Mouse (Mus musculus) liver, embryonic 11.5 days (tissue): Measurements from ENCODE around the gene Rpl26. TPM values are rescaled to one million over a fixed set of nuclear protein-coding genes. Genes with fewer than 3 reads are reported as not detected.

Experiments
- ATAC-seq: fragments of 200-750 bp; cut with Nextera tagmentation; replicated peaks from 2 replicates; pipeline ENCODE4 v1.8.0; 2017; ENCODE audit warnings: moderate number of reproducible peaks, mild to moderate bottlenecking, moderate TSS enrichment, moderate library complexity; ENCODE audit not compliant: low FRiP score
- DNase-seq: peaks from one replicate; pipeline ENCODE4 v3.0.0-alpha.2; 2017; ENCODE audit warnings: low spot score
- H3K27ac ChIP-seq: fragments of 300-500 bp; sonication (generic); 2 replicates; pipeline ENCODE4 v1.5.1; 2014; ENCODE audit warnings: mild to moderate bottlenecking, low read depth, low read length, control low read depth
- H3K27me3 ChIP-seq: fragments of 300-500 bp; sonication (generic); replicated peaks from 2 replicates; pipeline ENCODE4 v1.6.1; 2014; ENCODE audit warnings: low read length, mixed read lengths; ENCODE audit not compliant: control insufficient read depth, insufficient read depth
- H3K36me3 ChIP-seq: fragments of 300-500 bp; sonication (generic); 2 replicates; pipeline ENCODE4 v1.6.1; 2014; ENCODE audit warnings: mild to moderate bottlenecking, low read length, moderate library complexity, mixed read lengths; ENCODE audit not compliant: control insufficient read depth, insufficient read depth
- H3K4me1 ChIP-seq: fragments of 300-500 bp; sonication (generic); replicated peaks from 2 replicates; pipeline ENCODE4 v1.6.1; 2014; ENCODE audit warnings: low read length, mixed read lengths; ENCODE audit not compliant: control insufficient read depth, insufficient read depth
- H3K4me2 ChIP-seq: fragments of 300-500 bp; sonication (generic); 2 replicates; pipeline ENCODE4 v1.6.1; 2014; ENCODE audit warnings: mild to moderate bottlenecking, control low read depth, moderate library complexity
- H3K4me3 ChIP-seq: fragments of 300-500 bp; sonication (generic); 2 replicates; pipeline ENCODE4 v1.5.1; 2014; ENCODE audit warnings: low read depth, low read length, control low read depth
- H3K9ac ChIP-seq: fragments of 300-500 bp; sonication (generic); 2 replicates; pipeline ENCODE4 v1.6.1; 2014; ENCODE audit warnings: low read depth, low read length, control low read depth
- H3K9me3 ChIP-seq: fragments of 300-500 bp; sonication (generic); 2 replicates; pipeline ENCODE4 v1.6.1; 2016; ENCODE audit warnings: low read length, inconsistent platforms, mixed read lengths; ENCODE audit not compliant: control insufficient read depth
- WGBS: fragments of 180-500 bp; shearing (Covaris S2); extraction: QIAGEN DNeasy Blood & Tissue Kit; methylation state at CpG from one replicate; pipeline ENCODE4 v1.1.7; 2014; 5-methylcytosine and 5-hydroxymethylcytosine counted together
- polyA plus RNA-seq: library from polyadenylated mRNA; unstranded; fragments of >200 nt; fragmentation: Nextera tagmentation; extraction: Ambion mirVana; gene quantifications from 2 replicates; pipeline ENCODE4 v1.2.1, GENCODE M21; 2014

Gene Rpl26
- polyA plus RNA-seq, 1 experiment from 2014 or later: 1,388 TPM

DNA sequence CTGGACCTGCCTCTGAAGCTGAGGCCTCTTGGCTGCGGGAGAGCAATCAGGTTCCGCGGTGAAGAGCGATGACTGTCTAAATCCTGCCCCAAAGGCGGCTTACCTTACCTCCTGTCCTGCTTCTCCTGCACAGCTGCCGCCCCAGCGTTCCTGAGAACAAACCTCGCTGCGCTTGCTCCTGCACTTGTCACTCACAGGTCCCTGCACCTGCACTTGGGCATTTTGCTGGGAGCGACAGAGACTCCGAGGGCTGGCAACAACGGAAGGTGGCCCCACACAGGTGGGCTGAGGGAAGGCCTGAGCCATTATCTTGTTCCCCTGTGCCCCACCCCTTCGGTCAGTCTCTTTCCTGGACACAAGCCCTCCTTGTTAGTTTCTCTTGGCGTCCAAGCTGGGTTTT is 19.3 kb upstream of the Rpl26 start:
- H3K9ac ChIP-seq: no peak overlapping the region
- peaks cover 12% of the 10 kb centered on the region for H3K4me1 ChIP-seq
- H3K4me2 ChIP-seq: no peak overlapping the region
- 31% methylated on average over 14 of the region's 14 CpGs for WGBS
- no peak for ATAC-seq
- no peak overlapping the region for H3K4me3 ChIP-seq
- DNase-seq: no peak
- no peaks in the 10 kb centered on the region for H3K27me3 ChIP-seq
- no peaks in the 10 kb centered on the region for H3K36me3 ChIP-seq
- no peaks in the 10 kb centered on the region for H3K9me3 ChIP-seq
- H3K27ac ChIP-seq: no peak overlapping the region

DNA sequence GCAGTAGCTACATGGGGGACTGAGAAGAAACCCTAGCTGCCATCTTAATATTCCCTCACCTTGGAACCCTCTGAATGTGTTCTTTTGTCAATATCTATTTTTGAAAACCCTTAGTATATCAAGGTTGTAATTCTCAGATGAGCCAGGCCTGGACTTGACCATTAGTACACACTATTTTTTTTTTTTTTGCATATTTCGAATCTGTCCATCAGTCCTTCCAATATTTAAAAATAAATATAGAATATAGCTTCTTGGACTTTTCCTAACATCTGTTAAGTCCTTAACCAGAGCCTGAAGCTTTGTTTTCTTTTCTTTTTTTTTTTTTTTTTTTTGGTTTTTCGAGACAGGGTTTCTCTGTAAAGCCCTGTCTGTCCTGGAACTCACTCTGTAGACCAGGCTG is 17.5 kb upstream of the Rpl26 start:
- Histone ChIP-seq H3K9me3 (no peaks in the 10 kb centered on the region), H3K27me3 (no peaks in the 10 kb centered on the region), H3K36me3 (no peaks in the 10 kb centered on the region), H3K27ac (no peak overlapping the region), H3K4me2 (peak overlapping the region; percentile 54; the same call in 1 of the 2 replicates), H3K4me1 (peaks cover 12% of the 10 kb centered on the region), H3K9ac (peak overlapping the region; percentile 43; the same call in 1 of the 2 replicates), H3K4me3 (no peak overlapping the region)
- ATAC-seq (no peak), DNase-seq (no peak)
- WGBS: 75% methylated on average over 2 of the region's 2 CpGs

DNA sequence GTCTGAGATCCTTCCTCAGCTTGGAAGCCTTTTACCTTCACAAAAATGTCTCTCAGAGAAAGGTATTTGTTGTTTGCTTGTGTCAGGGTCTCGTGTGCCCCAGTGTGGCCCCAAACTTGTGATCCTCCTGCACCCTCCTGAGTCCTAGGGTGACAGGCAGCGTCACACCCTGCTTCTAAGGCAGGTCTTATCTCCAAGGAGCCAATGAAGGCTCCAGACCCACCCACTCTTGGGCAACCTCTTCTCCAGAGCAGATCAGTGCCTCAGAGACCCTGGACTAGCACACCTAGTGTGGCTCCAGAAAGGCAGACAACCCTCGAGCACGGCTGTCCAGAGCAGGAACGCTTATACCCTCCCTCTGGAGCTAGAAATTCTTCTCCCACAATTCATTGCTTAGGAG is 17.0 kb upstream of the Rpl26 start:
- H3K4me1 ChIP-seq: peaks cover 12% of the 10 kb centered on the region
- no peaks in the 10 kb centered on the region for H3K36me3 ChIP-seq
- WGBS: 51% methylated on average over 5 of the region's 5 CpGs
- H3K4me3 ChIP-seq: no peak overlapping the region
- no peak for DNase-seq
- peak overlapping the region; percentile 43; the same call in 1 of the 2 replicates for H3K9ac ChIP-seq
- H3K27me3 ChIP-seq: no peaks in the 10 kb centered on the region
- H3K27ac ChIP-seq: no peak overlapping the region; the same call in 1 of the 2 replicates
- peak overlapping the region; percentile 54 for H3K4me2 ChIP-seq
- ATAC-seq: peak; percentile 96
- no peaks in the 10 kb centered on the region for H3K9me3 ChIP-seq

DNA sequence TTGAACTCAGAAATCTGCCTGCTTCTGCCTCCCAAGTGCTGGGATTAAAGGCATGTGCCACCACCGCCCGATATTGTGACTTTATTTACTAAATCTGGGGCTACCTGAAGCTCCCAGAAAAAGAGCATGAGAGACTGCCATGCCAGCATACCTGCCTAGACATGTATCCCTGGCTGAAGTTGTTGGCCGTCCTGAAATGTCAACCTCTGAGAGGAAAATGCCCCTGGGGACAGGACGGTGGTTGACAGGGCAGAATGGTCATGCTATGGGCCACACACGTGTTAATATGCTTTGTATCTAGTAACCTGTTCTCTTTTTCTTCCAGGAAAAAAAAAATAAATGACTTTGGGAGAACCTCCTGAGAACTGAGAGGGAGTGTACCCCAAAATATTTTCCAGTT is 15.3 kb upstream of the Rpl26 start:
- Histone ChIP-seq H3K27me3 (no peaks in the 10 kb centered on the region), H3K4me2 (no peak overlapping the region), H3K36me3 (no peaks in the 10 kb centered on the region), H3K9me3 (no peaks in the 10 kb centered on the region), H3K4me3 (no peak overlapping the region), H3K4me1 (peaks cover 12% of the 10 kb centered on the region), H3K9ac (no peak overlapping the region), H3K27ac (no peak overlapping the region)
- ATAC-seq (no peak), DNase-seq (no peak)
- WGBS: 76% methylated on average over 5 of the region's 5 CpGs

DNA sequence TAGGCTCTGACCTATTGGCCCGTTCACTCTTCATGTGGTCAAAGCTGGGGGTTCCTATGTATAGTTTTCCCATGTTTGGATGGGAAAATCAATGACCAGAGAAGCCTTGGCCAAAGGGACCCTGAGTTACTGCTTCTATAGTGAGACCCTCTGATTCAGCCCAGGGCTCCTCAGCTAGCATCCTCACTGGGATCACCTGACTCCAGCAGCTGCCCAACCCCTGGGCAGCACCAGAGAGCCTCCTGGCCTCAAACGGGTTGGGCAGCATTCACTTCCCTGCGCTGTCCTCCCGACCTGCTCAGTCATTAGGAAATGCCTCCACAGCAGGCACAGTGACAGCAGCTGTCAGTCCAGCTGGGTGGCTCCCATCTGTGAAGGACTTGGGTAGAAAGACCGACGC is 13.1 kb upstream of the Rpl26 start, which contains the start of gene Rnf222:
Gene Rnf222 (plus strand): TSS at position 301 of the 400 bp plus-strand sequence.
- no peaks in the 10 kb centered on the region for H3K36me3 ChIP-seq
- H3K4me1 ChIP-seq: peaks cover 25% of the 10 kb centered on the region
- H3K27ac ChIP-seq: no peak within 1 kb of the TSS
- ATAC-seq: no peak
- no peak for DNase-seq
- WGBS: 44% methylated on average over 6 of the region's 6 CpGs
- H3K9ac ChIP-seq: no peak within 1 kb of the TSS
- no peak within 1 kb of the TSS for H3K4me2 ChIP-seq
- H3K9me3 ChIP-seq: no peaks in the 10 kb centered on the region
- H3K27me3 ChIP-seq: no peaks in the 10 kb centered on the region
- H3K4me3 ChIP-seq: no peak within 1 kb of the TSS

DNA sequence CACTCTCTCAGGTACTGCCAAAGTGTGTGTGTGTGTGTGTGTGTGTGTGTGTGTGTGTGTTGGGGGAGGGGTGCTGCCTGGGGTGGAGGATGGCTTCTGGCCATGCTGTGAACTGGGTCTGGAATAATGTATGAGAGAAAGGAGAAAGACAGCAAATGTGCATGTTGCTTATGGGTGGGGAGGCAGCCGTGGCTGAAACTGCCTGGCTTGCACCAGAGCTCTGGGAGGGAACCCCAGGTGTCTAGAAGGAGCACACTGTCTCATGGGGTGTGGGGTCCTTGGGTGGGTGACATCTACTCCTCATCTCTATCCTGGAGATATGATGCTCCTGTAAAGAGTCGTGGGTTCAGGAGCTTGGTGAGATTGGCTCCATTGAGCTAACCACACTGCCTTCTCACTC is 12.7 kb upstream of the Rpl26 start:
- Histone ChIP-seq H3K36me3 (no peaks in the 10 kb centered on the region), H3K9me3 (no peaks in the 10 kb centered on the region), H3K4me1 (peaks cover 24% of the 10 kb centered on the region), H3K27me3 (no peaks in the 10 kb centered on the region), H3K4me3 (no peak overlapping the region), H3K27ac (no peak overlapping the region), H3K9ac (no peak overlapping the region), H3K4me2 (no peak overlapping the region)
- ATAC-seq: no peak
- DNase-seq: no peak
- WGBS: 65% methylated on average over 2 of the region's 2 CpGs

DNA sequence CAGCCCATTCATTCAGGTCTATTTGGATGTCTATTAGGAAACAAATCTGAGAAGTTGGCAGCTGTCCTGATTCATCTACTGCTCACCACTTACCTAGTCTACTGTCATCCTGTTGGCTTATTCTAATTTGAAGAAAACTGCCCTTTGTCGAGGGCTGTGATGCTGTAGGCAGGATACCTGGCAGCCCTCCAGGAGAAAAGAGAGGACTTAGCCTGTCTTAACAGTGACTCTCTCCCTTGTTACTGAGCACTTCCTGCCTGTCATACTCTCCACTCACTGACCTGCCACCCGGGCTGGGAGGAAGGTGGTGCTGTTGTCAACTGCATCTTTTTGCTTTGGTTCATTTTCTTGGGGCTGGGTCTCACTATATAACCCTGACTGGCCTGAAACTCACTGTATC is 10.8 kb upstream of the Rpl26 start:
- H3K9me3 ChIP-seq: no peaks in the 10 kb centered on the region
- H3K36me3 ChIP-seq: no peaks in the 10 kb centered on the region
- H3K4me1 ChIP-seq: peaks cover 13% of the 10 kb centered on the region
- H3K9ac ChIP-seq: no peak overlapping the region
- ATAC-seq (no peak), DNase-seq (no peak)
- H3K4me2 ChIP-seq: no peak overlapping the region
- H3K4me3 ChIP-seq: no peak overlapping the region
- 40% methylated on average over 2 of the region's 2 CpGs for WGBS
- no peaks in the 10 kb centered on the region for H3K27me3 ChIP-seq
- H3K27ac ChIP-seq: no peak overlapping the region

DNA sequence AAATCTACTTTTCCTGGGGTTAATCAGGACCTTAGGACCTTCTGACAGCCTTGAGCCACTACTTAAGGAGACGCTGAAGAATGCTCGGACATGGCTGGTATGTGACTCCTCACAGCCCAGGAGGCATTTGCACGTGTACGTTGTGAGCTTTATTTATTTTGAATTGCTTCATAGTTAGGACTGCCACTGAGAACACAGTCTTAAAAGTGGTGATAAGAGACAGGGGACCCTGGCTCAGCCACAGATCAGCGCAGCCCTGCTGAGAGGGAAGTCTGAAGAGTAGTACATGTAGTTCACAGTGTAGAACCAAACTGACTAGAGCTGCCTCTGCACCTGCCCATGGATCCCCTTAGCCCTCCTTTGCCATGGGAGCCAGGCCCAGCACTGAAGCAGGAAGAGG is 9.6 kb upstream of the Rpl26 start:
- H3K4me1 ChIP-seq: peaks cover 13% of the 10 kb centered on the region
- H3K9ac ChIP-seq: no peak overlapping the region
- H3K27ac ChIP-seq: no peak overlapping the region

DNA sequence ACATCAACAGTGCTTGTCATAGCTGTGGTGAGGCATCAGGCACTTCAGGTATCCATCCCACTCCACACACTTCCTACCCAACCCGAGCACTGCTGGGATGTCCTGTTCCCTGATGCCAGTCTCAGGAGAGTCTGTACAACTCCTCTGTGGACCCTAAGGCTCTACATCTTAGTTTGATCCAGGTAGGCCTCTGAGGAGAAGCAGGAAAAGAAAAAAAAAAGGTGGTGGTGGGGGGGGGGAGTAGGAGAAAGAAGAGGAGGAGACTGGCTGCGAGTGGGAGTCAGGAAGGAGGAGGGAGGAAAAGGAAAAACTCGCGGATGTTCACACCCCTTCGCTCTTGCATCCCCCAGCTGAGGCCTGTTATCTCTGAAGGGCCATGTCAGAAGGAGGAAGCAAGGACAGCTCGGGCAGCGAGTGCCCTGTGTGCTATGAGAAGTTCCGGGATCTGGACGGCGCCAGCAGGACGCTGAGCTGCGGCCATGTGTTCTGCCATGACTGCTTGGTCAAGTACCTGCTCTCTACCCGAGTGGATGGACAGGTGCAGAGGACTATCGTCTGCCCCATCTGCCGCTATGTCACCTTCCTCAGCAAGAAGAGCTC is 9.1 kb upstream of the Rpl26 start:
- 36% methylated on average over 15 of the region's 15 CpGs for WGBS
- ATAC-seq (0 out of 2 replicates have a peak, but pooled peaks have one; percentile 29), DNase-seq (peak; percentile 36)
- H3K9ac ChIP-seq: peak overlapping the region; percentile 52
- no peak overlapping the region; the same call in 1 of the 2 replicates for H3K27ac ChIP-seq
- 0 out of 2 replicates have a peak overlapping the region, but pooled peaks have one; percentile 7 for H3K4me3 ChIP-seq
- no peaks in the 10 kb centered on the region for H3K27me3 ChIP-seq
- H3K4me2 ChIP-seq: peak overlapping the region; percentile 52
- no peaks in the 10 kb centered on the region for H3K36me3 ChIP-seq
- no peaks in the 10 kb centered on the region for H3K9me3 ChIP-seq
- peaks cover 16% of the 10 kb centered on the region for H3K4me1 ChIP-seq

More for the DNA sequence above, 9.6 kb upstream of the Rpl26 start:
- Histone ChIP-seq H3K36me3 (no peaks in the 10 kb centered on the region), H3K4me2 (peak overlapping the region; percentile 52; the same call in 1 of the 2 replicates), H3K4me3 (no peak overlapping the region), H3K9me3 (no peaks in the 10 kb centered on the region), H3K27me3 (no peaks in the 10 kb centered on the region)
- peak; percentile 30 for DNase-seq
- ATAC-seq: no peak
- 66% methylated on average over 5 of the region's 5 CpGs for WGBS
